Mouse (Mus musculus): ENCODE measurements around the gene Ube3c.

DNA sequence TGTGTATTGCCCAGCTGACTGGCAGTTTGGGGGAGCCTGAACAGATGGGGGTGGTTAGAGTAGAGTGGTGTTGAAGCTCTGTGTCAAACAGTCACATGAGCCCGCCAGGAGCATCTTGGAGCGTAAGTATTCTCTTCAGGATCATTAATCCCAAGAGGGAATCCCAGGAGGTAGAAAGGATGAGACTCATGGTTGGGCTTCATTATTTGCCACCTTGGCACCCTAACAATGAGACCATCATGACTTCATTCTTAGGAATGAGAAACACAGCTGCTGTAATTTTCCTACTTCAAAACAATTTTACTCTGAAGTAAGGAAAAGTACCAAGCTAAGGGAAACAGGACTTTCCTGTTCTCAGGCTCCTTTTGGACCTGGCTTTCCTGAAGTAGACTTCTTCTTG, 156.3 kb downstream of the Ube3c start:
- no peak for TF ChIP-seq POLR2A (IDR thresholded peaks at IDR 0.05; ENCODE audit: borderline replicate concordance, extremely low read depth, insufficient read depth, insufficient read length, poor library complexity, severe bottlenecking)
- no peak for TF ChIP-seq CTCF (IDR thresholded peaks at IDR 0.05; ENCODE audit: borderline replicate concordance, extremely low read depth, insufficient read depth, insufficient read length)
